Mouse (Mus musculus) kidney, adult 2 months (tissue): Measurements from ENCODE around the gene Fdx1l.
A peak's percentile ranks its signal among the peaks of the same experiment; 100 is the strongest.

Experiments used
- CTCF ChIP-seq: fragments of 200-500 bp; conservative IDR thresholded peaks from 2 replicates; pipeline ENCODE4 v1.5.1; 2011; ENCODE audit warnings: low read depth, mild to moderate bottlenecking, control low read depth, low read length, moderate library complexity, mixed read lengths; ENCODE audit not compliant: insufficient read depth, insufficient read length
- POLR2A ChIP-seq: fragments of 200-500 bp; IDR thresholded peaks from one replicate; pipeline ENCODE4 v1.6.1; 2011; ENCODE audit warnings: low read depth, low read length, control low read depth

DNA sequence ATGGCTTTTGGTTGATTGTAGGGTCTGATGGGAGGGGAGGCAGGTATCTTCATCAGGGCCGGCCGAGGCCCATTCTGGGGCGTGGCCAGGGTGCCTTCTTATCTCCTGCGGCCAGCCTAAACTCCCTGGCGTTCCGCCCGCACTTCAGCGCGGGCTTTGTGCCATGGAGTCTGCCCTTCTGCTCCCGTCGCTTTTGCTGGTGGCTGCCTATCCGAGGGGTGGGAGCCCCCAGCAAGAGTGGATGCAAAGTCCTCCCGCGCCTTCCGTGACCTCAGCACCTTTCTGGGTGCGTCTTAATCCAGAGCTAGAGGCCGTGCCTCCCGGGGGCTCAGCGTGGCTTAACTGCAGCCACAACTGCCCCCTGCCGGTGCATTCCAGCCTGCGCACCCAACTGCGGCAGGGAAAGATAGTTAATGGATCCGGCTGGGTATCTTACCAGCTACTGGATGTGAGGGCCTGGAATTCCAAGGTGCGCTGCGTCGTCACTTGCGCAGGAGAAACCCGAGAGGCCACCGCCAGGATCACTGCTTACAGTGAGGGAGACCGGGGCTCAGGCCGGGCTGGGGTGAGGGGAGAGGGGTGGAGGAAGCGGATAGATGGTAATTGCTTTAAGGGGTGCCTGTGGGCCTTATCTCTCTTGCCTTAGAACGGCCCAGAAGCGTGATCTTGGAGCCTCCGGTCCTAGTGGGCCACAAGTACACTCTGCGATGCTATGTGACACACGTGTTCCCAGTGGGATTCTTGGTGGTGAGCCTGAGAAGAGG, 43.9 kb downstream of the Fdx1l start, which contains the start of gene Icam4:
- TF ChIP-seq CTCF (peak; percentile 82), POLR2A (no peak)
